Mouse (Mus musculus) brain, embryonic 14.5 days (tissue): ENCODE measurements around the gene Borcs8. TPM values are rescaled to one million over a fixed set of nuclear protein-coding genes. Genes with fewer than 3 reads are reported as not detected.

Experiments
- DNase-seq: peaks from one replicate; pipeline ENCODE4 v3.0.0-alpha.2; 2011; ENCODE audit warnings: low read depth
- CTCF ChIP-seq: fragments of 200-500 bp; IDR thresholded peaks from 2 replicates; pipeline ENCODE4 v1.5.1; 2012; ENCODE audit warnings: inconsistent platforms, mild to moderate bottlenecking, moderate library complexity, borderline replicate concordance; ENCODE audit not compliant: insufficient read depth, insufficient read length; ENCODE audit errors: extremely low read depth
- POLR2A ChIP-seq: fragments of 200-500 bp; IDR thresholded peaks from 2 replicates; pipeline ENCODE4 v1.6.1; 2012; ENCODE audit warnings: mild to moderate bottlenecking, inconsistent platforms, borderline replicate concordance; ENCODE audit not compliant: poor library complexity, insufficient read depth, insufficient read length, severe bottlenecking; ENCODE audit errors: extremely low read depth
- polyA plus RNA-seq: library from polyadenylated mRNA; depleted of rRNA; stranded (reverse); fragments of >200 nt; gene quantifications from 2 replicates; pipeline ENCODE4 v1.2.3, GENCODE M21; 2012

The Borcs8 gene
- polyA plus RNA-seq, 1 experiment: 93.3 TPM

DNA sequence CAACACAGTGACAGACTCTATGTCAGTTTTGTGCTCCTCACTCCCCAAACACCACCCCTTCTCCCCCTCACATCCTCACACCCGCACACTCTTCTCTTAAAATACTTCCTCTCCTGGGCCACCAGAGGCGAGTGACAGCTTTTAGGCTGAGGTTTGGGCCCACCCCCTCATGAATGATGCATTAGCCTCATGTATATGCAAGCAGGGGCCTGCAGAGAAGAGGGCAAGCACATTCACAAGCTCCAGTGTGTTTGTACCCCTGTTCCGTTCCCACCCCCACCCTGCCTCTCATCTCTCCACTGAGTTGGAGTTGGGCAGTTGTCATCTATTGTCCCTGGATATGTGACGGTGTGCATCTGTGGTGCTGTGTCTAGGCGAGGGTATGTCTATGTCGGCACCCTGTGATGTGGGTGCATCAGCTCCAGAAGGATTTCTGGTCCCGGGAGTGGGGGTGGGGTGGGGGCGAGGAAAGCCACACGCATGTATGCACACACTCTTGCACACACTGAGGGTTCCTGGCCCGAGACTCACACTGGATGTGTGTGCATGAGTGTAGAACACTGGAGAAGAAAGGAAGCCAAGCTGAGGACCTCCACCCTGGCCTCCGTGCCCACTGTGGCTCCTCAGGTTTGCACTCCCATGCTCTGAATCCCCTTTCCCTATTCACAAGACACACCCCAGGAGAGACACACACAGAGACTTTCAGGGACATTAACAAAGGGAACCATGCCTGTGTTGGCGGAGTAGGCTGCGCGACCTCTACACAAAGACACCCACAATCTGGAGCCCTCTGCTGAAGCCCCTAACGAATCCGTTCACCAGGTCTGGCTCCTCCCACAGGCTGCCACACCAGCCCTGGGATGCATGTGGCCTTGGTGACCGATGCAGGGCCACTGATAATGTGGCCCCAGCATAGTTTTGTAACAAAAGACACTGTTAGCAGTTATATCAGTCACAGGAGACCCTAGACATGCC is 20.3 kb upstream of the Borcs8 start:
- peak; percentile 59; the same call in 1 of the 2 replicates for TF ChIP-seq POLR2A
- peak; percentile 49; the same call in 1 of the 2 replicates for TF ChIP-seq CTCF
- peak; percentile 97 for DNase-seq

DNA sequence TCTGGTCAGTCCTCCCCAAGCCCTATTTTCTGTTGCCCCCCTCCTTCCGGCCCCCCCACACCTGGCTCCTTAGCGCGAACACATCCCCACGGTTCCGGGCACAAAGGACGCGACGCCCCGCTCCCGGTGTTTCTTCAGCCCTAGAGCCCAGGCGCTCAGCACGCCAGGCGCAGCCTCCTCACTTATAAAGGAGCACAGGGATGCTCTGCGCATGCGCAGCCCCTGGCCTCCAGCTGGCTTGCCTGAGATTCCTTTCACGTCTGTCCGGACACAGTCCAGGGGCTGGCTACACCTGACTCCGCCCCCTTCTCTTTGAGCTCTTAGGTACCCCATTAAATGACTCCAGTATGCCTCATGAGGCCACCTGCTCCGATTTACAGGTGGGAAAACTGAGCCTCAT is 18.6 kb upstream of the Borcs8 start, which contains the start of gene Ncan:
Gene Ncan, minus strand, starts transcription at position 207 of the 400 bp plus-strand sequence.
- TF ChIP-seq CTCF (no peak), POLR2A (peak; percentile 98)
- peak; percentile 96 for DNase-seq

DNA sequence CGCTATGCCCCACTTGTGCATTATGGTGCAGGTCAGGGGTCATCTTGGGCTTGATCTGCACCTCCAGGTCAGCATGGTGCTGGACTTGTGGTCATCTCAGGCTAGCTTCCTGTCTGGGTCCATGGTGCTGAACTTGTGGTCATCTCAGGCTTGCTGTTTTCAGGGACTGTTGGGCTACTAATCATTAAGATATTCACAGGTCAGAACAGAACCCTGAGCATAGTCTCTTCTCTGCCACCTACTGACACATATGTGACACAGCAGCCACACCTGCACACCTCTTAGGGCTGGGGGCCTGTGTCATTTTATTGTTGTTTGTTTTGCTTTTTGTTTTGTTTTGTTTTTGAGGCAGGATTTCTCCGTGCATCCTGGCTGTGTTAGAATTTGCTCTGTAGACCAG is 16.4 kb upstream of the Borcs8 start:
- DNase-seq: no peak

DNA sequence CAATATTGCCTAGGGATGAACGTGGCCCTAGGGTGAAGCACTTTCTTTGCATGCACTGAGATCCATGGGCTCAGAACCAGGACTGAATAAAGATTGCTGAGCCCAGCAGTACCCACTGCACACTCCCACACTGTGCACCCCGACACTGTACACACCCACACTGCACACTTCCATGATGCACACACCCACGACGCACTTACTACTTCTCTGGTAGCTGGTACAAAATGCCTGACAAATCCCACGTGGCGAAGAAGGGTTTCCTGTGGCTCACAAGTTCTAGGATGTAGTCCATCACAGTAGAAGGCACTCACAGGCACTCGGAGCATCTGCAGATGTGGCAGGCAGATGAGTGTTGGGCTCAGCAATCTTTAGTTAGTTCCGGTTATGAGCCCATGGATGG is 14.3 kb upstream of the Borcs8 start:
- no peak for TF ChIP-seq POLR2A
- no peak for DNase-seq

More for the DNA sequence above, 16.4 kb upstream of the Borcs8 start:
- TF ChIP-seq POLR2A (no peak), CTCF (peak; percentile 49; the same call in 1 of the 2 replicates)

DNA sequence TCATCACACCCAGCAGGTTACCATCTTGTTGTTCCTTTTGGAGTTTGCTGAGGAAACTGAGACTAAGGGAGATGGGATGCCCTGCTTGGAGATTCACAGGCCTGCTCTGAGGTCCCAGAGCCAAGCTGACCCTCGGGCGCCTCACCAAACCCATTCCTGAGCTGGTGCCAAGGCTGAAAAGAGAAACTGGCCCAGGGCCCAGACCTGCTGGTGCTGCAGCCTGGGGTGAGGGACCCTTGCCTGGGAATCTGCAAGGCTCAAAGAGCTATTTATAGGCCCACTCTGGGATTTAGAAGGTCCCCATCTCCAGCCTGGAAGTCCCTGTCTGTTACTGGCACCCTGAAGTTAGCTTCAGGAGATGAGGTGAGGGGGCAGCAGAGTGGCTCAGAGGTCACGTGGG is 10.9 kb upstream of the Borcs8 start:
- peak; percentile 86 for DNase-seq
- TF ChIP-seq CTCF (no peak), POLR2A (no peak)

DNA sequence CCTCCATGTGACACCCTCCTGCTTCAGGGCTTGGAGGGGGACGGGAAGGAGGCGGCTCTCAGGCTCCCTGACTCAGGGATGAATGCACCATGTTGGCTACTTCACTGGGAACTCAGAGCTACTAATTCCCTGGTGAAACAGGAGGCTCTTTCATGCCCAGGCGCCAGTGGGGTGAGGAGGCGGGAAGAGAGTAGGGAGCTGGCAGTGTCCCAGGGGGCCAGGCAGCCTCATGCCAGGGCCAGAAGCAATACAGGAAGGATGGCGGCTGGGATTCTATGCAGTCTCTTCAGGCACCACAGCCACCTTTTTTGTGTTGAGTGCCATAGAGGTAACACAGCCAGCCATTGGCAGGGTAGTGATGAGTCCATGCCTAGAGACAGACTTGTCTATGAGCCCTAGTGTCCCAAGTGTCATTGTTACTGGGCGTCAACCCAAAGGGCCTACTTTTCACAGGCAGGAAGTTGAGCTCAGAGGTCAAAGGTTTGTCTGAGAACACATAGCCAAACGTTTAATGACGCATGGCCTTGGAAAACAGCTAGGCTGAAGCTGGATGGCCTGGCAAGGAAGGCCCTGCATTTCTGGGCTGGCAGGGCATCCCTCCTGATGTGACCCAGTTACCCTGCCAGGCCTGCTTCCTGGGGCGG is 9.9 kb upstream of the Borcs8 start:
- peak; percentile 93 for DNase-seq
- TF ChIP-seq CTCF (no peak), POLR2A (no peak)

DNA sequence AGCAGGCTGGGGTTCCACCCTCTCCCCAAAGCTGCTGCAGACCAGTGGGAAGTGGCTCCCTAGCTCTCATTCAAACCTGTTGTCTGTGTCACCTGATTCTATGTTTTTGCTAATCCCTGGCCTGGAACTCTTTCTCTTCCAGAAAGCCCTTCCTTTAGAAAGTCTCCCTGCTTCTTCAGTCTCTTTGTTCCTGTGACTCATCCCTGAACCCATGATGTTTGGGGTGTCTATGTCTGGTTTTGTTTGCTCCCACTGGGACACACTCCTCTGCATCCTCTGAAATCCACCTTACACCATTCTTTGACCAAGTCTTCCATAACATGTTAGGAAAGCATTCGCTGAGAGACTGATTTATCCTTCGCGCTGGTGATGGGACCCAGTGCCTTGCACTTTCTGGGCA is 9.2 kb upstream of the Borcs8 start:
- no peak for DNase-seq
- no peak for TF ChIP-seq CTCF
- no peak for TF ChIP-seq POLR2A

DNA sequence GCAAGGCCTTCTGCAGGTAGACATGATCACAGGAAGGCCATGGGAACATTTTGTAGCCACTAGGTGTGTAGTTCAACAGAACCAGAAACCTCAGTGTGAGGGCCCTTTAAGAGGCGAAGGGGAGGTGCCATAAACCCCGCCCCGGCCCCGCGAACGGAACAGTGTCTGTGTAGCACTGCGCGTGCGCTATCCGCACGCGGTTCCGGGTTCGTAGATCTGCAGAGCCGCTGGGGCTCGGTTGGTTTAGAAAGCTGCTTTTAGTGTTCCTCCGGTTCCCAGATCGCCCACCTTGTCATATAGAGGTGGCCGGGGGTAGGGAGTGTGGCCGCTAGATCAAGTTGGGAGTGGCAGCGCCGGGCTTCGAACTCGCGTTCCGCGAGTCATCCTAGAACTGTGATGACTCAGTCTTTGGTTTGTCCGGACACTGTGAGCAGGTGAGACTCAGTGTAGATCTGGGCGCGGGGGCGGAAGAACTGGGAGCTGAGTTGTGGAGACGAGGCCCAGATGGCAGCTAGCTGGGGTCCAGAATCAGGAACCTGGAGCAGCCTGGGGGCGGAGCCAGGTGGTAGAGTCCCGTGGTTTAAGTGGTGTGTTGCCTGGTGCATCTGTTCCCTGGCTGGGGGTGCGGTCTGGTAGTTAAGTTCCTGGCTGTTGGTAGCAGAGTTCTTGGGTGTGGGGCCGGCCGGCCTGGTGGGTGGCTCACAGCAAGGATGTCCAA is 8.0 kb upstream of the Borcs8 start, which contains the start of gene Nr2c2ap:
Gene Nr2c2ap, plus strand, starts transcription at position 168 of the 718 bp plus-strand sequence.
- peak; percentile 94 for DNase-seq
- TF ChIP-seq CTCF (no peak; the same call in 1 of the 2 replicates), POLR2A (0 out of 2 replicates have a peak, but pooled peaks have one; percentile 16)

DNA sequence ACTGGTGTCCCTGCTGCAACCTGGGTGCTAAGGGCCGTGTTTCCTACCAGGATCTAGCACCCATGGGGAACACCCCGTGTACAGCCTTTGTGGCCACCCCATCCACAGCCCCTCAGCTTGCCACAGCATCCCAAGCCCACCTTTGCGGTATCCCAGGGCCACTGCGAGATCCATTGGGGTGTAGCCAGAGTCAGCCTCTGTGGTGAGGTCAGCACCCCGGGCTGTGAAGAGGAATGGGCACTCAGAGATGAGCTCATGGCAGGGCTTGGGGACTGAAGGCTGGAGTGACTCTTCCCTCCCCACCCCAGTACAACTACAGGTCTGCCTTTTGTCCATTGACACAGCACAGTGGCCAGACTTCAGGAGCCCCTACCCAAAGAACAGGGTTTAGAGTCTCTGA is 5.2 kb upstream of the Borcs8 start:
- no peak for DNase-seq
- no peak for TF ChIP-seq POLR2A
- no peak for TF ChIP-seq CTCF

DNA sequence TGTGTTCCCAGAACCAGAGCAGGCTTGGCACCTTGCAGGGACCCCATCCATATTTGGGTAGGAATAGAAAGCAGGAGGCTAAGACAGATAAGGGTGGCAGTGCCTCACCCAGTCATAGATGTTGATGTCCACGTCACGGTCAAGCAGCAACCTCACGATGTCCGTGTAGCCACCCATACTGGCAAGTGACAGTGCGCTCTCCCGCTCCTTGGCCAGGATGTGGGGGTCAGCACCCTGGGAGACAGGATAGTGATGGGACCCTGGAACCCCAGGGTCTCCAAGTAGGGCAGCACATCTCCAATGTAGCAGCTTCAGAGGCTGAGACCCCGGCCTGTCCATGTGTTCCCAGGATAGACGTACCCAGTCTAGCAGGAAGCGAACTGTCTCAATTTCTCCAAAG is 4.4 kb upstream of the Borcs8 start:
- DNase-seq: no peak
- no peak for TF ChIP-seq POLR2A
- TF ChIP-seq CTCF: no peak

DNA sequence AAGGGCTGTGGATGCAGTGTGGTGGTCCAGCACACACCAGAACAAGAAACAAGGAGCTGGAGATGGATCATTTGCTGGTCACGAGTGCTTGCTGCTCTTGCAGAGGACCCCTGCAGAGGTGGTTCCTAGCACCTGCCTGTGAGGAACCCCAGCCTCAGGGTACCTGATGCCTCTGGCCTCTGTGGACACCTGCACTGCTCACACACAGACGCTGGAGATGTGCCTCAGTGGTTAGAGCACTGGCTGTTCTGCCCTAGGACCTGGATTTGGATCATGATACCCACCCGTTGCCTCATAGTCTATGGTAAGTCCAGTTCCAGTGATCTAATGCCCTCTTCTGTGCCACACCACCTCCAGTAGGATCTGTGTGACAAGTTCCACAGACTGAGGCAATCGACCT is 2.7 kb upstream of the Borcs8 start:
- TF ChIP-seq POLR2A (no peak), CTCF (no peak)
- no peak for DNase-seq

DNA sequence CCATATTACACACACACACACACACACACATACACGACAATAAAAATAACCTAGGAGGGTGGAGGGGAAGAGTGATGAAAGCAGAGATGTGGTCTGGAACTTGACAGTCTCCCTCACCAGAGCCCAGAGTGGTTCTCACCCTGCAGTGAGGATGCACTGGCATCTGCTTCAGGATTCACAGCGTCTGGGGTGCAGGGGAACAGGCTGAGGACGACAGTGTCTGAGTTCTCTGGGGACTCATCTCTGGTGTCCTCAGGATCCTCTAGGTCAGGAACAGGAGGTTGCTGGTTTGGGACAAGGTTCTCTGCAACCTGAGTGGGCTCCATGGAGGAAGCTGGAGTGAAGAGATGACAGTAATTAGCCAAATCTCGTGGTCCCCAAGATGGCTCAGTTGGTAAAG is 1.4 kb upstream of the Borcs8 start:
- no peak for TF ChIP-seq POLR2A
- no peak for TF ChIP-seq CTCF
- no peak for DNase-seq
